Mouse (Mus musculus) testis, adult 2 months (tissue): ENCODE data around the gene Bcl9l.

Experiments
- CTCF ChIP-seq: fragments of 200-500 bp; IDR thresholded peaks from 2 replicates; pipeline ENCODE4 v1.5.1; 2012; ENCODE audit warnings: low read depth, mild to moderate bottlenecking, inconsistent platforms, low read length, moderate library complexity; ENCODE audit not compliant: control insufficient read depth, insufficient read depth, insufficient replicate concordance
- POLR2A ChIP-seq: fragments of 200-500 bp; IDR thresholded peaks from 2 replicates; pipeline ENCODE4 v1.6.1; 2012; ENCODE audit warnings: low read depth, mild to moderate bottlenecking, inconsistent platforms, low read length, moderate library complexity; ENCODE audit not compliant: control insufficient read depth

GRCm38 (mm10) chr9:44508721-44509486, 26.3 kb downstream of the Bcl9l start:
- no peak for TF ChIP-seq CTCF
- TF ChIP-seq POLR2A: no peak
